Mouse (Mus musculus): ENCODE measurements around the gene Tcl1b5.
"Not testable (repeated sequence)": the region's sequence is repeated elsewhere in the genome, so short reads cannot be mapped to it uniquely, and the experiment has no call there.

GRCm38 (mm10) chr12:105155286-105155685, 20.9 kb upstream of the Tcl1b5 start:
- TF ChIP-seq CTCF, EP300 (IDR thresholded peaks at IDR 0.05): not testable (repeated sequence)
